Mouse (Mus musculus): ENCODE data around the gene Naa25.

- TF ChIP-seq POLR2A (IDR thresholded peaks at IDR 0.05; ENCODE audit: borderline replicate concordance, extremely low read depth, low read depth, low read length): no peak
- TF ChIP-seq CTCF (IDR thresholded peaks at IDR 0.05; ENCODE audit: insufficient read depth, low read length): no peak
These were observed 38.5 kb upstream of the Naa25 start for GRCm38 (mm10) chr5:121359229-121359628.

Measured in lung, adult 2 months (tissue).